Mouse (Mus musculus) bone marrow macrophage, adult 2 months (primary cell): ENCODE measurements around the gene Coro2b. TPM values are rescaled to one million over a fixed set of nuclear protein-coding genes. Genes with fewer than 3 reads are reported as not detected.

Source experiments
- H3K27ac ChIP-seq: 2 replicates; pipeline ENCODE4 v1.5.1; 2012; ENCODE audit warnings: low read depth, low read length; ENCODE audit not compliant: insufficient read depth
- H3K4me1 ChIP-seq: 2 replicates; pipeline ENCODE4 v1.6.1; 2012; ENCODE audit warnings: low read length; ENCODE audit not compliant: control insufficient read depth, insufficient read depth
- H3K4me3 ChIP-seq: 2 replicates; pipeline ENCODE4 v1.5.1; 2012; ENCODE audit warnings: mild to moderate bottlenecking, low read length, moderate library complexity; ENCODE audit not compliant: insufficient read depth
- CTCF ChIP-seq: IDR thresholded peaks from 2 replicates; pipeline ENCODE4 v1.5.1; 2012; ENCODE audit warnings: low read depth, mild to moderate bottlenecking, low read length, moderate library complexity
- POLR2A ChIP-seq: IDR thresholded peaks from 2 replicates; pipeline ENCODE4 v1.6.1; 2012; ENCODE audit warnings: mild to moderate bottlenecking, low read depth, low read length, borderline replicate concordance
- polyA plus RNA-seq: library from polyadenylated mRNA; stranded (reverse); fragments of >200 nt; gene quantifications from 2 replicates; pipeline ENCODE4 v1.2.4, GENCODE M21; 2012; ENCODE audit not compliant: missing spikeins, insufficient read depth, insufficient read length

The Coro2b gene
- polyA plus RNA-seq, 1 experiment = 0.87 TPM

GRCm38 (mm10) chr9:62480898-62481642 is 55.8 kb downstream of the Coro2b start:
- Histone ChIP-seq H3K4me1 (no peaks in the 10 kb centered on the region), H3K27ac (no peak overlapping the region), H3K4me3 (no peak overlapping the region)
- TF ChIP-seq CTCF (no peak), POLR2A (no peak)

- Histone ChIP-seq H3K4me3 (no peak overlapping the region), H3K27ac (no peak overlapping the region), H3K4me1 (no peaks in the 10 kb centered on the region)
- no peak for TF ChIP-seq CTCF
- TF ChIP-seq POLR2A = no peak
Measured at GRCm38 (mm10) chr9:62480149-62480548, 56.7 kb downstream of the Coro2b start.

- TF ChIP-seq CTCF (no peak), POLR2A (no peak)
- no peak overlapping the region for H3K4me3 ChIP-seq
Measured at GRCm38 (mm10) chr9:62476782-62477487, 59.9 kb downstream of the Coro2b start.

GRCm38 (mm10) chr9:62474206-62474605 is 62.6 kb downstream of the Coro2b start:
- Histone ChIP-seq H3K4me3 (no peak overlapping the region), H3K27ac (no peak overlapping the region), H3K4me1 (no peaks in the 10 kb centered on the region)
- TF ChIP-seq POLR2A (no peak), CTCF (no peak)

More at GRCm38 (mm10) chr9:62476782-62477487, 59.9 kb downstream of the Coro2b start:
- Histone ChIP-seq H3K4me1 (no peaks in the 10 kb centered on the region), H3K27ac (no peak overlapping the region)

- H3K4me1 ChIP-seq = no peaks in the 10 kb centered on the region
- TF ChIP-seq POLR2A (no peak), CTCF (no peak)
- H3K27ac ChIP-seq = no peak overlapping the region
- no peak overlapping the region for H3K4me3 ChIP-seq
Measured at GRCm38 (mm10) chr9:62471541-62472189, 65.2 kb downstream of the Coro2b start.

GRCm38 (mm10) chr9:62471041-62471440 is 65.8 kb downstream of the Coro2b start:
- no peak overlapping the region for H3K27ac ChIP-seq

GRCm38 (mm10) chr9:62470398-62470797 is 66.4 kb downstream of the Coro2b start:
- H3K4me1 ChIP-seq = no peaks in the 10 kb centered on the region
- H3K4me3 ChIP-seq = no peak overlapping the region
- no peak overlapping the region for H3K27ac ChIP-seq
- TF ChIP-seq CTCF (peak; percentile 64), POLR2A (no peak)

More at GRCm38 (mm10) chr9:62471041-62471440, 65.8 kb downstream of the Coro2b start:
- Histone ChIP-seq H3K4me1 (no peaks in the 10 kb centered on the region), H3K4me3 (no peak overlapping the region)
- TF ChIP-seq POLR2A (no peak), CTCF (no peak)

GRCm38 (mm10) chr9:62469696-62470095 is 67.1 kb downstream of the Coro2b start:
- H3K4me3 ChIP-seq = no peak overlapping the region
- no peaks in the 10 kb centered on the region for H3K4me1 ChIP-seq
- H3K27ac ChIP-seq = no peak overlapping the region
- TF ChIP-seq POLR2A = no peak
- no peak for TF ChIP-seq CTCF

- no peak overlapping the region for H3K4me3 ChIP-seq
- H3K4me1 ChIP-seq = no peaks in the 10 kb centered on the region
- no peak overlapping the region for H3K27ac ChIP-seq
- TF ChIP-seq POLR2A = no peak
- no peak for TF ChIP-seq CTCF
Measured at GRCm38 (mm10) chr9:62469143-62469542, 67.7 kb downstream of the Coro2b start.

GRCm38 (mm10) chr9:62467413-62467784 is 69.4 kb downstream of the Coro2b start:
- Histone ChIP-seq H3K4me3 (no peak overlapping the region), H3K4me1 (no peaks in the 10 kb centered on the region), H3K27ac (no peak overlapping the region)
- TF ChIP-seq POLR2A = no peak
- TF ChIP-seq CTCF = no peak
